In genomic region chr11:69912716-69913530, GRCm38 (mm10) we compare ENCODE assay signal across 7 mouse cellular contexts. TPM values are rescaled to one million over a fixed set of nuclear protein-coding genes. Genes with fewer than 3 reads are reported as not detected.
DNase-seq lines count a peak whose midpoint lies in the region; ATAC-seq and TF ChIP-seq lines count a peak whose summit lies in the region.

No protein-coding gene starts in this region.

- H3K9me3 ChIP-seq in forebrain, postnatal 0 days (ENCODE audit: low read length), result no peaks in the 10 kb centered on the region

- no peak overlapping the region for H3K9ac ChIP-seq in forebrain, postnatal 0 days

- peak; percentile 35 for DNase-seq in thymus, postnatal 4 days
- no peak for DNase-seq in thymus, postnatal 10 days (ENCODE audit: low spot score in 2 of 2)
- peak; percentile 5 for DNase-seq in forebrain, postnatal 0 days
- DNase-seq in lung, adult 2 months, result peak; percentile 63
- no peak for DNase-seq in left cerebral cortex, adult 9 months (ENCODE audit: low spot score in 2 of 2)
- DNase-seq in gastrocnemius, postnatal 10 days, result no peak

- no peak overlapping the region for H3K27ac ChIP-seq in forebrain, postnatal 0 days (ENCODE audit: low read depth, low read length)

- peak overlapping the region; percentile 99 for H3K4me2 ChIP-seq in forebrain, postnatal 0 days (ENCODE audit: low read depth)

- H3K27me3 ChIP-seq in forebrain, postnatal 0 days (ENCODE audit: insufficient read depth, low read length), result no peaks in the 10 kb centered on the region

- 80% methylated on average over 15 of the region's 15 CpGs for WGBS in forebrain, postnatal 0 days
- WGBS in lung, adult 2 months, result 52% methylated on average over 15 of the region's 15 CpGs

- TF ChIP-seq CTCF in forebrain, postnatal 0 days (IDR thresholded peaks at IDR 0.05; ENCODE audit: low read depth), result no peak
- TF ChIP-seq CTCF in lung, adult 2 months (IDR thresholded peaks at IDR 0.05; ENCODE audit: insufficient read depth, low read length), result no peak

- H3K4me1 ChIP-seq in forebrain, postnatal 0 days (ENCODE audit: insufficient read depth), result peaks cover 5% of the 10 kb centered on the region; the same call in 1 of the 2 replicates
- H3K4me1 ChIP-seq in lung, adult 2 months (ENCODE audit: control insufficient read depth, insufficient read depth, low read length), result peaks cover 18% of the 10 kb centered on the region

- peaks cover 88% of the 10 kb centered on the region for H3K36me3 ChIP-seq in forebrain, postnatal 0 days (ENCODE audit: insufficient read depth)

- ATAC-seq in forebrain, postnatal 0 days, result no peak
- no peak for ATAC-seq in granulocyte monocyte progenitor cell, adult 5-6 weeks (replicated peaks; ENCODE audit: poor library complexity, severe bottlenecking)

- peak; percentile 31; the same call in 1 of the 2 replicates for TF ChIP-seq POLR2A in lung, adult 2 months (IDR thresholded peaks at IDR 0.05; ENCODE audit: borderline replicate concordance, extremely low read depth, low read depth, low read length)

- H3K4me3 ChIP-seq in forebrain, postnatal 0 days (ENCODE audit: low read depth, low read length), result peak overlapping the region; percentile 72
- peak overlapping the region; percentile 76 for H3K4me3 ChIP-seq in lung, adult 2 months (replicated peaks; ENCODE audit: extremely low read depth, low read depth, low read length)

RNA-seq across cellular contexts. Expression of gene Gps2, which starts 0.8 kb away (rescaled TPM):
- total RNA-seq in forebrain, postnatal 0 days (2014; rRNA removed), result 44.4 and 48.0 TPM in 2 replicates
- 64.9 and 67.1 TPM in 2 replicates for polyA plus RNA-seq in forebrain, postnatal 0 days (2015; fragmentation: Nextera tagmentation; extraction: Ambion mirVana)
- 104 and 112 TPM in 2 replicates for polyA plus RNA-seq in lung, adult 2 months (2012; rRNA removed)
- total RNA-seq in granulocyte monocyte progenitor cell, adult 5-6 weeks (2014; fragmentation: Nextera tagmentation), result 71.5 and 99.8 TPM in 2 replicates
- total RNA-seq in granulocyte monocyte progenitor cell, adult 5-6 weeks (2017), result 47.1 and 58.2 TPM in 2 replicates
- total RNA-seq in gastrocnemius, postnatal 10 days (2021), result 10 to 100 TPM; 29.0 to 31.3 TPM

RNA-seq across cellular contexts. Expression of gene Eif5a, which starts 8.8 kb away (rescaled TPM):
- total RNA-seq in forebrain, postnatal 0 days (2014; rRNA removed), result 489 and 520 TPM in 2 replicates
- 1,306 and 1,372 TPM in 2 replicates for polyA plus RNA-seq in forebrain, postnatal 0 days (2015; fragmentation: Nextera tagmentation; extraction: Ambion mirVana)
- 216 and 372 TPM in 2 replicates for polyA plus RNA-seq in lung, adult 2 months (2012; rRNA removed)
- total RNA-seq in granulocyte monocyte progenitor cell, adult 5-6 weeks (2014; fragmentation: Nextera tagmentation), result 1,453 and 1,476 TPM in 2 replicates
- total RNA-seq in granulocyte monocyte progenitor cell, adult 5-6 weeks (2017), result 890 and 976 TPM in 2 replicates
- 100 to 1,000 TPM; 600 to 663 TPM for total RNA-seq in gastrocnemius, postnatal 10 days (2021)

RNA-seq across cellular contexts. Expression of gene Neurl4, which starts 12.1 kb away (rescaled TPM):
- total RNA-seq in forebrain, postnatal 0 days (2014; rRNA removed), result 97.4 and 155 TPM in 2 replicates
- 15.6 and 18.2 TPM in 2 replicates for polyA plus RNA-seq in forebrain, postnatal 0 days (2015; fragmentation: Nextera tagmentation; extraction: Ambion mirVana)
- 47.7 and 58.1 TPM in 2 replicates for polyA plus RNA-seq in lung, adult 2 months (2012; rRNA removed)
- total RNA-seq in granulocyte monocyte progenitor cell, adult 5-6 weeks (2014; fragmentation: Nextera tagmentation), result 32.0 and 38.9 TPM in 2 replicates
- total RNA-seq in granulocyte monocyte progenitor cell, adult 5-6 weeks (2017), result 20.7 and 27.5 TPM in 2 replicates
- 10 to 100 TPM; 31.2 to 31.8 TPM for total RNA-seq in gastrocnemius, postnatal 10 days (2021)

RNA-seq across cellular contexts. Expression of gene 2810408A11Rik, which starts 12.1 kb away (rescaled TPM):
- 9.2 and 10.5 TPM in 2 replicates for total RNA-seq in forebrain, postnatal 0 days (2014; rRNA removed)
- polyA plus RNA-seq in forebrain, postnatal 0 days (2015; fragmentation: Nextera tagmentation; extraction: Ambion mirVana), result 10.6 and 11.4 TPM in 2 replicates
- polyA plus RNA-seq in lung, adult 2 months (2012; rRNA removed), result 0.65 and 1.4 TPM in 2 replicates
- total RNA-seq in granulocyte monocyte progenitor cell, adult 5-6 weeks (2014; fragmentation: Nextera tagmentation), result 1.3 and 3.5 TPM in 2 replicates
- total RNA-seq in granulocyte monocyte progenitor cell, adult 5-6 weeks (2017), result 3.6 and 6.4 TPM in 2 replicates
- total RNA-seq in gastrocnemius, postnatal 10 days (2021), result 1 to 10 TPM; 1.8 to 2.4 TPM

RNA-seq across cellular contexts. Expression of gene Acap1, which starts 17.6 kb away (rescaled TPM):
- 0.90 TPM in 1 of 2 replicates, not detected in the other for total RNA-seq in forebrain, postnatal 0 days (2014; rRNA removed)
- polyA plus RNA-seq in forebrain, postnatal 0 days (2015; fragmentation: Nextera tagmentation; extraction: Ambion mirVana), result 0.26 and 0.48 TPM in 2 replicates
- polyA plus RNA-seq in lung, adult 2 months (2012; rRNA removed), result 11.2 and 14.3 TPM in 2 replicates
- total RNA-seq in granulocyte monocyte progenitor cell, adult 5-6 weeks (2014; fragmentation: Nextera tagmentation), result 52.4 and 65.1 TPM in 2 replicates
- 47.0 and 50.7 TPM in 2 replicates for total RNA-seq in granulocyte monocyte progenitor cell, adult 5-6 weeks (2017)
- total RNA-seq in gastrocnemius, postnatal 10 days (2021), result 1 to 10 TPM in 1 of 2 experiments, under 1 TPM in 1; 0.42 to 1.0 TPM

Comparison
In these comparisons a context has a peak if more than half of its experiments do, and no peak if none do; other contexts are left out.
1. DNase-seq: peak in thymus, postnatal 4 days (single experiment), forebrain, postnatal 0 days (single experiment) and lung, adult 2 months (single experiment); none in thymus, postnatal 10 days (0 of 2), left cerebral cortex, adult 9 months (0 of 2) and gastrocnemius, postnatal 10 days (single experiment).